11 mouse cellular contexts compared by ENCODE assay signal in genomic region chr2:73958342-73958741, GRCm38 (mm10).
"Had no signal": no experiment of that assay in that cellular context is flagged by ENCODE, and none has a peak within 500 bp of the region (broad histone marks: within the 10 kb centered on the region; RNA-seq: fewer than 3 reads in every experiment).

No protein-coding gene starts in this region.

- H3K9ac ChIP-seq: intestine, embryonic 15.5 days; limb, embryonic 12.5 days; liver, embryonic 14.5 days; midbrain, embryonic 12.5 days; neural tube, embryonic 13.5 days had no signal

- H3K27ac ChIP-seq: intestine, embryonic 15.5 days; kidney, postnatal 0 days; limb, embryonic 12.5 days; liver, embryonic 14.5 days; midbrain, embryonic 12.5 days; neural tube, embryonic 13.5 days had no signal

- H3K4me3 ChIP-seq: intestine, embryonic 15.5 days; limb, embryonic 12.5 days; midbrain, embryonic 12.5 days; neural tube, embryonic 13.5 days had no signal

- H3K4me1 ChIP-seq: intestine, embryonic 15.5 days; midbrain, embryonic 12.5 days; neural tube, embryonic 13.5 days had no signal

- DNase-seq: liver; lung, adult 18-20 months; right cerebral cortex, postnatal 25 days; thymus, postnatal 36 days had no signal

- H3K4me2 ChIP-seq: intestine, embryonic 15.5 days; limb, embryonic 12.5 days; midbrain, embryonic 12.5 days; neural tube, embryonic 13.5 days had no signal

- H3K27me3 ChIP-seq: intestine, embryonic 15.5 days; midbrain, embryonic 12.5 days; neural tube, embryonic 13.5 days had no signal

- ATAC-seq: intestine, embryonic 15.5 days; midbrain, embryonic 16.5 days had no signal

- H3K36me3 ChIP-seq: intestine, embryonic 15.5 days; limb, embryonic 12.5 days; midbrain, embryonic 12.5 days; neural tube, embryonic 13.5 days had no signal

- H3K9me3 ChIP-seq: intestine, embryonic 15.5 days; limb, embryonic 12.5 days; midbrain, embryonic 12.5 days; neural tube, embryonic 13.5 days had no signal
